Mouse (Mus musculus): Measurements from ENCODE around the gene Tapt1.
"Not testable (repeated sequence)": the region's sequence is repeated elsewhere in the genome, so short reads cannot be mapped to it uniquely, and the experiment has no call there.

The Tapt1 gene

GRCm38 (mm10) chr5:44196167-44196566 is 30.3 kb downstream of the Tapt1 start:
- DNase-seq = no peak

GRCm38 (mm10) chr5:44187370-44187769 is 39.1 kb downstream of the Tapt1 start:
- DNase-seq = no peak

- DNase-seq = peak; percentile 36
Measured at GRCm38 (mm10) chr5:44181669-44182068, 44.8 kb downstream of the Tapt1 start.

- no peak for DNase-seq
Measured at GRCm38 (mm10) chr5:44180450-44180849, 46.0 kb downstream of the Tapt1 start.

- DNase-seq = no peak
Measured at GRCm38 (mm10) chr5:44174046-44174445, 52.4 kb downstream of the Tapt1 start.

- DNase-seq = no peak
Measured at GRCm38 (mm10) chr5:44166866-44167265, 59.6 kb downstream of the Tapt1 start.

GRCm38 (mm10) chr5:44165854-44166253 is 60.6 kb downstream of the Tapt1 start:
- peak; percentile 30 for DNase-seq

- no peak for DNase-seq
Measured at GRCm38 (mm10) chr5:44164233-44164776, 62.1 kb downstream of the Tapt1 start.

- DNase-seq = no peak
Measured at GRCm38 (mm10) chr5:44163318-44163717, 63.1 kb downstream of the Tapt1 start.

- DNase-seq = no peak
Measured at GRCm38 (mm10) chr5:44162786-44163185, 63.6 kb downstream of the Tapt1 start.

GRCm38 (mm10) chr5:44159679-44160438 is 66.6 kb downstream of the Tapt1 start:
- DNase-seq = no peak

- DNase-seq = no peak
Measured at GRCm38 (mm10) chr5:44159231-44159630, 67.2 kb downstream of the Tapt1 start.

- no peak for DNase-seq
Measured at GRCm38 (mm10) chr5:44158458-44158857, 68.0 kb downstream of the Tapt1 start.

GRCm38 (mm10) chr5:44157760-44158159 is 68.7 kb downstream of the Tapt1 start:
- no peak for DNase-seq

- peak; percentile 73 for DNase-seq
Measured at GRCm38 (mm10) chr5:44153050-44153449, 73.4 kb downstream of the Tapt1 start.

- DNase-seq = peak; percentile 65
Measured at GRCm38 (mm10) chr5:44151327-44152051, 74.9 kb downstream of the Tapt1 start.

GRCm38 (mm10) chr5:44147732-44148131 is 78.7 kb downstream of the Tapt1 start:
- DNase-seq = no peak

GRCm38 (mm10) chr5:44146437-44147332 is 79.7 kb downstream of the Tapt1 start:
- no peak for DNase-seq

GRCm38 (mm10) chr5:44143467-44144235 is 82.8 kb downstream of the Tapt1 start:
- DNase-seq = no peak

GRCm38 (mm10) chr5:44127487-44127886 is 98.9 kb downstream of the Tapt1 start:
- DNase-seq = no peak

GRCm38 (mm10) chr5:44126574-44126973 is 99.9 kb downstream of the Tapt1 start:
- DNase-seq = not testable (repeated sequence)

All from lung, postnatal 14 days (tissue).